Mouse (Mus musculus) hindbrain, embryonic 14.5 days (tissue): ENCODE measurements around the gene Mettl27. TPM values are rescaled to one million over a fixed set of nuclear protein-coding genes. Genes with fewer than 3 reads are reported as not detected.
"Not testable (repeated sequence)": the region's sequence is repeated elsewhere in the genome, so short reads cannot be mapped to it uniquely, and the experiment has no call there.

Experiments
- ATAC-seq: fragments of 200-750 bp; cut with Nextera tagmentation; 2 replicates; pipeline ENCODE4 v1.8.0; 2017; ENCODE audit warnings: moderate number of reproducible peaks, mild to moderate bottlenecking, moderate TSS enrichment, moderate library complexity; ENCODE audit not compliant: low FRiP score
- DNase-seq: peaks from one replicate; pipeline ENCODE4 v3.0.0-alpha.2; 2015; ENCODE audit warnings: low spot score
- H3K27ac ChIP-seq: fragments of 300-500 bp; sonication (generic); 2 replicates; pipeline ENCODE4 v1.5.1; 2014; ENCODE audit warnings: mild to moderate bottlenecking, moderate library complexity
- H3K27me3 ChIP-seq: fragments of 300-500 bp; sonication (generic); 2 replicates; pipeline ENCODE4 v1.6.1; 2014; ENCODE audit warnings: mild to moderate bottlenecking, low read length, mixed read lengths; ENCODE audit not compliant: control insufficient read depth, insufficient read depth
- H3K36me3 ChIP-seq: fragments of 300-500 bp; sonication (generic); replicated peaks from 2 replicates; pipeline ENCODE4 v1.6.1; 2014; ENCODE audit not compliant: control insufficient read depth, insufficient read depth
- H3K4me1 ChIP-seq: fragments of 300-500 bp; sonication (generic); replicated peaks from 2 replicates; pipeline ENCODE4 v1.6.1; 2014; ENCODE audit warnings: antibody characterized with exemption, low read length, mixed read lengths; ENCODE audit not compliant: control insufficient read depth, insufficient read depth
- H3K4me2 ChIP-seq: fragments of 300-500 bp; sonication (generic); replicated peaks from 2 replicates; pipeline ENCODE4 v1.6.1; 2014; ENCODE audit warnings: mild to moderate bottlenecking, moderate library complexity
- H3K4me3 ChIP-seq: fragments of 300-500 bp; sonication (generic); replicated peaks from 2 replicates; pipeline ENCODE4 v1.5.1; 2014; ENCODE audit warnings: mild to moderate bottlenecking, low read length
- H3K9ac ChIP-seq: fragments of 300-500 bp; sonication (generic); 2 replicates; pipeline ENCODE4 v1.6.1; 2014
- H3K9me3 ChIP-seq: fragments of 300-500 bp; sonication (generic); 2 replicates; pipeline ENCODE4 v1.6.1; 2016; ENCODE audit warnings: low read length; ENCODE audit not compliant: control insufficient read depth
- WGBS: fragments of 180-500 bp; shearing (Covaris S2); extraction: QIAGEN DNeasy Blood & Tissue Kit; methylation state at CpG from one replicate; pipeline ENCODE4 v1.1.7; 2014; 5-methylcytosine and 5-hydroxymethylcytosine counted together
- polyA plus RNA-seq: library from polyadenylated mRNA; unstranded; fragments of >200 nt; fragmentation: Nextera tagmentation; extraction: Ambion mirVana; gene quantifications from 2 replicates; pipeline ENCODE4 v1.2.1, GENCODE M21; 2014

Mettl27 gene
- polyA plus RNA-seq, 1 experiment from 2014 or later, result 7.5 TPM

- Histone ChIP-seq H3K9ac (no peak overlapping the region), H3K9me3 (no peaks in the 10 kb centered on the region), H3K36me3 (no peaks in the 10 kb centered on the region), H3K27ac (no peak overlapping the region), H3K4me1 (no peaks in the 10 kb centered on the region), H3K4me3 (no peak overlapping the region), H3K4me2 (no peak overlapping the region), H3K27me3 (no peaks in the 10 kb centered on the region)
- WGBS, result 66% methylated on average over 2 of the region's 2 CpGs
- no peak for DNase-seq
- no peak for ATAC-seq
Observed at GRCm38 (mm10) chr5:134960430-134960829, 28.3 kb downstream of the Mettl27 start.

DNA sequence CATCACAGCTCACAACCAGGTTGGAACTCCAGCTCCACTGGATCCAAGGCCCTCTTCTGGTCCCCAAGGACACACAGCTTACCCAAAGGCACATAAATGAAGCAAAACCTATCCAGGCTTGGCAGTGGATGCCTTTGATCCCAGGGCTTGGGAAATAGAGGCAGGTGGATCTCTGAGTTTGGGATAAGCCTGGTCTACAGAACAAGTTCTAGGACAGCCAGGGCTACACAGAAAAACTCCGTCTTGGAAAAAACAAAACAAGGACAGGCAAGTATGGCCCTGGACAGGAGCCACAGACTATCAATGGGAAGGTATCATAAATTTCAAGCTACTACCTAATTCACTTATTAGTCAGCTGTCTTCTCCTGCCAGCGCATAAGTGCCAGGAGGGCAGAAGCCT is 29.4 kb downstream of the Mettl27 start:
- Histone ChIP-seq H3K4me3 (no peak overlapping the region), H3K4me1 (no peaks in the 10 kb centered on the region), H3K36me3 (no peaks in the 10 kb centered on the region), H3K4me2 (no peak overlapping the region), H3K27me3 (peaks cover 3% of the 10 kb centered on the region; the same call in 1 of the 2 replicates), H3K9ac (no peak overlapping the region), H3K9me3 (no peaks in the 10 kb centered on the region), H3K27ac (no peak overlapping the region)
- 86% methylated on average over 2 of the region's 2 CpGs for WGBS
- ATAC-seq, result no peak
- no peak for DNase-seq

- DNase-seq (no peak), ATAC-seq (no peak)
- H3K4me1 ChIP-seq, result no peaks in the 10 kb centered on the region
- no peak overlapping the region for H3K4me3 ChIP-seq
- no peak overlapping the region for H3K4me2 ChIP-seq
- H3K36me3 ChIP-seq, result no peaks in the 10 kb centered on the region
- H3K9me3 ChIP-seq, result no peaks in the 10 kb centered on the region
- peaks cover 4% of the 10 kb centered on the region; the same call in 1 of the 2 replicates for H3K27me3 ChIP-seq
- WGBS, result 43% methylated on average over 5 of the region's 5 CpGs
- H3K9ac ChIP-seq, result no peak overlapping the region
- H3K27ac ChIP-seq, result no peak overlapping the region
Observed at GRCm38 (mm10) chr5:134963546-134963945, 31.4 kb downstream of the Mettl27 start.

DNA sequence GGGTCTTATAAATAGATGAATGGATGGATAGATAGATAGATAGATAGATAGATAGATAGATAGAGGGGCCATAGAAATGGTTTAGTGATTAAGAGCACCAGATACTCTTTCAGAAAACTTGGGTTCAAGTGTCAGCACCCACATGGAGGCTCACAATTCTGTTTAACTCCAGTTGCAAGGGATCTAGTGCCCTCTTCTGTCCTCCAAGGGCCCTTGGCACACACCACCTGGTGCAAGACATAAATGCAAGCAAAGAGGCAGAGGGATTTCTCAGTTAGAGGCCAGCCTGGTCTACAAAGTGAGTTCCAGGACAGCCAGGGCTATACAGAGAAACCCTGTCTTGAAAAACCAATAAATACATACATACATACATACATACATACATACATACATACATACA is 32.5 kb downstream of the Mettl27 start:
- H3K4me3 ChIP-seq, H3K4me1 ChIP-seq, H3K27ac ChIP-seq, DNase-seq, ATAC-seq, H3K4me2 ChIP-seq, H3K9ac ChIP-seq, H3K27me3 ChIP-seq, H3K36me3 ChIP-seq, H3K9me3 ChIP-seq: not testable (repeated sequence)

DNA sequence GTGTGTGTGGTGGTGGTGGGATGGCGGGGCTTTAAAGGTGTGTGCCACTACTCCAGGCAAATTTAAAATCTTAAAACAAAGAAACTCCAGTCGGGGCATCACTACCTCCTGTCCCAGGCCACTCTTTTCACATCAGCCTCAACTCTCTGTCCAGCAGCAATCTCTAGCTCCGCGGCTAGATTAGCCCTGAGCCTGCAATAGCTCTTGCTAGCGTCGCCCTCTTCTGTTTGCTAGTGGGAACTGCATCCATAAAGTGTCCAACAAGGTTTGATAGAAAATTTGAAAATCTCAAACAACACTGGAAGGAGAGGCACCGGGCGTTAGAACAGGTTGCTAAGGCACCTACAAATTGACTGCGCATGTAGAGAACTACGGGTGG is 33.3 kb downstream of the Mettl27 start:
- 5% methylated on average over 10 of the region's 10 CpGs for WGBS
- DNase-seq (peak; percentile 81), ATAC-seq (no peak)
- peaks cover 4% of the 10 kb centered on the region; the same call in 1 of the 2 replicates for H3K27me3 ChIP-seq
- no peaks in the 10 kb centered on the region for H3K36me3 ChIP-seq
- H3K9me3 ChIP-seq, result no peaks in the 10 kb centered on the region
- 0 out of 2 replicates have a peak overlapping the region, but pooled peaks have one; percentile 8 for H3K4me3 ChIP-seq
- H3K27ac ChIP-seq, result no peak overlapping the region
- H3K4me1 ChIP-seq, result no peaks in the 10 kb centered on the region
- H3K4me2 ChIP-seq, result peak overlapping the region; percentile 45
- H3K9ac ChIP-seq, result no peak overlapping the region

- no peaks in the 10 kb centered on the region for H3K9me3 ChIP-seq
- peak overlapping the region; percentile 45 for H3K4me2 ChIP-seq
- no peak overlapping the region for H3K27ac ChIP-seq
- no peak overlapping the region for H3K9ac ChIP-seq
- H3K4me3 ChIP-seq, result peak overlapping the region; percentile 8; the same call in 1 of the 2 replicates
- 4% methylated on average over 33 of the region's 33 CpGs for WGBS
- no peaks in the 10 kb centered on the region for H3K36me3 ChIP-seq
- no peak for DNase-seq
- H3K27me3 ChIP-seq, result peaks cover 4% of the 10 kb centered on the region; the same call in 1 of the 2 replicates
- ATAC-seq, result no peak; the same call in 1 of the 2 replicates
- H3K4me1 ChIP-seq, result no peaks in the 10 kb centered on the region
Observed at GRCm38 (mm10) chr5:134965852-134966821, 34.0 kb downstream of the Mettl27 start.

DNA sequence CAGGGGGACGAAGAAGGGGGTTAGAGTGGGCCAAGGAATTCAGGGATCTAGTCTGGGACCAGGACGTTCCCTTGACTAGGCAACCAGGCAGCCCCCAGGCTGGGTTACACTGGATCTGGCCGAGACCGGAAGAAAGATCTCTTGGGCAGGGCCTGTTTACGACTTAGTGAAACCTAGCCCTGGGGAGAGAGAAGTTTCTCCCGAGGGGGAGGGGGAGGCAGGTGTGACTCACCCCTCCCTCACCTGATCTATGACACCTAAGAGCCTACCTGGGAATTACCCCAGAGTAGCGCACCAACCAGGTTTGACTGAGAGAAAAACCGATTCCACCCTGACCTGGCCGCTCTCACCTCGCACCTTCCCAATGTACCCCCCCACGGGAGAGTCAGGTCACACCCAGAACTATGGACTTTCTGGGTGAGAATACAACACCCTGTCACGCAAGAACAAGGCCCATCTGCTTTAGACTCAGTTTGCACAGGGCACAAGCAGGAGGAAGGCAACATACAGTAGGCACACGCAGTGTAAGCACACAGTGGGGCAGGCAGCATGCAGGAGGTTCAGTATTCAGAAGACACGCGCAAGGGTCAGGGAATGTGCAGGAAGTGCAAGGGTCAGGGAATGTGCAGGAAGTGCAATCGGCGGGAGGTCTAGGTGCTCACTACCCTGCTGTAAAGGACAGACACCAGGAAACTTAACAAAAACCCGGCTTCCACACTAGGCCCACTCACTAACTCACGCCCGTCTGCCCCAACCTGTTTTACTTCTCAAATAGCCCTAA is 35.2 kb downstream of the Mettl27 start:
- no peaks in the 10 kb centered on the region for H3K4me1 ChIP-seq
- H3K36me3 ChIP-seq, result no peaks in the 10 kb centered on the region
- H3K9me3 ChIP-seq, result no peaks in the 10 kb centered on the region
- ATAC-seq (no peak), DNase-seq (no peak)
- H3K4me3 ChIP-seq, result no peak overlapping the region
- peaks cover 4% of the 10 kb centered on the region; the same call in 1 of the 2 replicates for H3K27me3 ChIP-seq
- H3K4me2 ChIP-seq, result no peak overlapping the region
- no peak overlapping the region for H3K27ac ChIP-seq
- no peak overlapping the region for H3K9ac ChIP-seq
- 82% methylated on average over 20 of the region's 20 CpGs for WGBS

GRCm38 (mm10) chr5:134970671-134971070 is 38.5 kb downstream of the Mettl27 start:
- peaks cover 4% of the 10 kb centered on the region; the same call in 1 of the 2 replicates for H3K27me3 ChIP-seq
- no peak for ATAC-seq
- no peak overlapping the region for H3K4me3 ChIP-seq
- H3K9ac ChIP-seq, result no peak overlapping the region
- DNase-seq, result no peak
- H3K4me1 ChIP-seq, result no peaks in the 10 kb centered on the region
- no peak overlapping the region for H3K27ac ChIP-seq
- H3K4me2 ChIP-seq, result no peak overlapping the region
- no peaks in the 10 kb centered on the region for H3K9me3 ChIP-seq
- WGBS, result 77% methylated on average over 8 of the region's 8 CpGs
- no peaks in the 10 kb centered on the region for H3K36me3 ChIP-seq

- no peak overlapping the region for H3K9ac ChIP-seq
- no peak overlapping the region for H3K4me2 ChIP-seq
- no peaks in the 10 kb centered on the region for H3K27me3 ChIP-seq
- no peaks in the 10 kb centered on the region for H3K9me3 ChIP-seq
- no peak for DNase-seq
- no peaks in the 10 kb centered on the region for H3K4me1 ChIP-seq
- H3K4me3 ChIP-seq, result no peak overlapping the region
- no peak for ATAC-seq
- no peak overlapping the region for H3K27ac ChIP-seq
- H3K36me3 ChIP-seq, result no peaks in the 10 kb centered on the region
Observed at GRCm38 (mm10) chr5:134973081-134973480, 40.9 kb downstream of the Mettl27 start.
